ENCODE assay signal across 26 mouse cellular contexts in genomic region chr17:8482876-8483275, GRCm38 (mm10). TPM values are rescaled to one million over a fixed set of nuclear protein-coding genes. Genes with fewer than 3 reads are reported as not detected.
DNase-seq lines count a peak whose midpoint lies in the region; ATAC-seq lines count a peak whose summit lies in the region.
"Had no signal": no experiment of that assay in that cellular context is flagged by ENCODE, and none has a peak within 500 bp of the region (broad histone marks: within the 10 kb centered on the region; RNA-seq: fewer than 3 reads in every experiment).

No protein-coding gene starts in this region.

- 0 out of 2 replicates have a peak, but pooled peaks cover under 1% of the 10 kb centered on the region for H3K27me3 ChIP-seq in heart, embryonic 12.5 days (replicated peaks)
- H3K27me3 ChIP-seq: embryonic facial prominence, embryonic 13.5 days; embryonic facial prominence, embryonic 15.5 days; forebrain, embryonic 12.5 days had no signal

- WGBS in heart, embryonic 12.5 days, result 78% methylated on average over 7 of the region's 7 CpGs

- no peak overlapping the region for H3K4me2 ChIP-seq in heart, embryonic 12.5 days
- H3K4me2 ChIP-seq: embryonic facial prominence, embryonic 13.5 days; embryonic facial prominence, embryonic 15.5 days; forebrain, embryonic 12.5 days had no signal

- ATAC-seq in heart, embryonic 12.5 days (ENCODE audit: insufficient number of reproducible peaks, low FRiP score), result no peak
- ATAC-seq: activated CD4-positive, CD25-positive, alpha-beta regulatory T cell, adult 4 months; forebrain, embryonic 14.5 days; forebrain, embryonic 16.5 days; Patski had no signal

- no peak overlapping the region for H3K4me3 ChIP-seq in heart, embryonic 12.5 days
- H3K4me3 ChIP-seq: embryonic facial prominence, embryonic 13.5 days; embryonic facial prominence, embryonic 15.5 days; erythroblast, embryonic 14.5 days; forebrain, embryonic 10.5 days; forebrain, embryonic 12.5 days had no signal

- H3K36me3 ChIP-seq in heart, embryonic 12.5 days, result no peaks in the 10 kb centered on the region
- H3K36me3 ChIP-seq: embryonic facial prominence, embryonic 13.5 days; embryonic facial prominence, embryonic 15.5 days; forebrain, embryonic 10.5 days; forebrain, embryonic 12.5 days had no signal

- no peak overlapping the region for H3K9ac ChIP-seq in heart, embryonic 12.5 days
- H3K9ac ChIP-seq: embryonic facial prominence, embryonic 13.5 days; embryonic facial prominence, embryonic 15.5 days; forebrain, embryonic 12.5 days had no signal

- H3K4me1 ChIP-seq in heart, embryonic 12.5 days (replicated peaks), result no peaks in the 10 kb centered on the region
- H3K4me1 ChIP-seq: embryonic facial prominence, embryonic 13.5 days; forebrain, embryonic 10.5 days; forebrain, embryonic 12.5 days had no signal

- no peaks in the 10 kb centered on the region for H3K9me3 ChIP-seq in heart, embryonic 12.5 days (replicated peaks)
- H3K9me3 ChIP-seq: embryonic facial prominence, embryonic 13.5 days; embryonic facial prominence, embryonic 15.5 days; forebrain, embryonic 10.5 days; forebrain, embryonic 12.5 days had no signal

- H3K27ac ChIP-seq in heart, embryonic 12.5 days (ENCODE audit: poor library complexity, severe bottlenecking), result no peak overlapping the region
- H3K27ac ChIP-seq: embryonic facial prominence, embryonic 13.5 days; embryonic facial prominence, embryonic 15.5 days; forebrain, embryonic 10.5 days; forebrain, embryonic 12.5 days had no signal

- peak; percentile 50 for DNase-seq in heart, adult 11 months
- DNase-seq in right cerebral cortex, adult 18-20 months, result peak; percentile 44
- no peak for DNase-seq in right cerebral cortex, postnatal 36 days (ENCODE audit: low spot score in 2 of 2)
- DNase-seq in brain, adult 2 months (ENCODE audit: low read depth, low spot score), result peak; percentile 58
- no peak for DNase-seq in spleen, postnatal 10 days (ENCODE audit: low spot score in 2 of 2)
- DNase-seq: adrenal gland, adult 8-10 months; adrenal gland, postnatal 14 days; adrenal gland, postnatal 36 days; cerebellum, adult 11 months; cerebellum, adult 18-20 months; cerebellum, adult 8-10 months; cerebellum, adult 9-11 months; cerebellum, postnatal 14 days; cerebellum, postnatal 36 days; embryo, embryonic 11 days had no signal

RNA-seq across cellular contexts. Expression of gene Pde10a, which starts 42.3 kb away (rescaled TPM):
- polyA plus RNA-seq in heart, embryonic 12.5 days (2016; fragmentation: Nextera tagmentation; extraction: Ambion mirVana), result 1.4 and 1.7 TPM in 2 replicates
- polyA plus RNA-seq: activated CD4-positive, CD25-positive, alpha-beta regulatory T cell, adult 4 months; erythroblast, embryonic 14.5 days had no signal

RNA-seq across cellular contexts. Expression of gene T, which starts 48.7 kb away (rescaled TPM):
- 0.24 and 0.46 TPM in 2 replicates for polyA plus RNA-seq in heart, embryonic 12.5 days (2016; fragmentation: Nextera tagmentation; extraction: Ambion mirVana)
- polyA plus RNA-seq: activated CD4-positive, CD25-positive, alpha-beta regulatory T cell, adult 4 months; C2C12; erythroblast, embryonic 14.5 days; Patski had no signal

Comparison
In these comparisons a context has a peak if more than half of its experiments do, and no peak if none do; other contexts are left out.
1. DNase-seq: peak in heart, adult 11 months (single experiment), right cerebral cortex, adult 18-20 months (single experiment) and brain, adult 2 months (single experiment); none in right cerebral cortex, postnatal 36 days (0 of 2) and spleen, postnatal 10 days (0 of 2).